Mouse (Mus musculus) embryonic facial prominence, embryonic 10.5 days (tissue): ENCODE data around the gene Ppp2r1b. TPM values are rescaled to one million over a fixed set of nuclear protein-coding genes. Genes with fewer than 3 reads are reported as not detected.
A peak's percentile ranks its signal among the peaks of the same experiment; 100 is the strongest.

Experiments used
- DNase-seq: peaks from one replicate; pipeline ENCODE4 v3.0.0-alpha.2; 2017; ENCODE audit warnings: low spot score
- H3K27ac ChIP-seq: fragments of 300-500 bp; sonication (generic); replicated peaks from 2 replicates; pipeline ENCODE4 v1.5.1; 2016; ENCODE audit warnings: mild to moderate bottlenecking
- H3K27me3 ChIP-seq: fragments of 300-500 bp; sonication (generic); replicated peaks from 2 replicates; pipeline ENCODE4 v1.6.1; 2016; ENCODE audit warnings: low read depth, mild to moderate bottlenecking; ENCODE audit not compliant: poor library complexity, severe bottlenecking
- H3K36me3 ChIP-seq: fragments of 300-500 bp; sonication (generic); replicated peaks from 2 replicates; pipeline ENCODE4 v1.6.1; 2016; ENCODE audit warnings: mild to moderate bottlenecking, moderate library complexity
- H3K4me1 ChIP-seq: fragments of 300-500 bp; sonication (generic); 2 replicates; pipeline ENCODE4 v1.6.1; 2016
- H3K4me3 ChIP-seq: fragments of 300-500 bp; sonication (generic); 2 replicates; pipeline ENCODE4 v1.5.1; 2016; ENCODE audit warnings: mild to moderate bottlenecking, moderate library complexity
- H3K9me3 ChIP-seq: fragments of 300-500 bp; sonication (generic); 2 replicates; pipeline ENCODE4 v1.6.1; 2016; ENCODE audit warnings: mild to moderate bottlenecking
- WGBS: fragments of 180-500 bp; shearing (Covaris S2); methylation state at CpG from one replicate; pipeline ENCODE4 v1.1.7; 2016; 5-methylcytosine and 5-hydroxymethylcytosine counted together
- polyA plus RNA-seq: library from polyadenylated mRNA; unstranded; fragments of >200 nt; fragmentation: Nextera tagmentation; extraction: Ambion mirVana; gene quantifications from 2 replicates; pipeline ENCODE4 v1.2.1, GENCODE M21; 2016

Ppp2r1b gene
- polyA plus RNA-seq, result 162 and 178 TPM in 2 replicates

GRCm38 (mm10) chr9:50845081-50845480, at the start of gene Ppp2r1b:
TSS of gene Ppp2r1b (plus strand) at chr9:50845301.
- DNase-seq, result no peak
- peaks cover 21% of the 10 kb centered on the region for H3K36me3 ChIP-seq
- peaks cover 4% of the 10 kb centered on the region for H3K4me1 ChIP-seq
- H3K27me3 ChIP-seq, result no peaks in the 10 kb centered on the region
- H3K4me3 ChIP-seq, result no peak within 1 kb of the TSS
- H3K9me3 ChIP-seq, result no peaks in the 10 kb centered on the region
- WGBS, result 90% methylated on average over 3 of the region's 3 CpGs
- no peak within 1 kb of the TSS for H3K27ac ChIP-seq

GRCm38 (mm10) chr9:50796776-50797175, 48.3 kb upstream of the Ppp2r1b start:
- no peak for DNase-seq
- Histone ChIP-seq H3K27ac (no peak overlapping the region), H3K4me1 (no peaks in the 10 kb centered on the region), H3K27me3 (no peaks in the 10 kb centered on the region), H3K36me3 (peaks cover 69% of the 10 kb centered on the region), H3K9me3 (no peaks in the 10 kb centered on the region), H3K4me3 (no peak overlapping the region)
- 87% methylated on average over 8 of the region's 8 CpGs for WGBS

GRCm38 (mm10) chr9:50797641-50798040, 47.5 kb upstream of the Ppp2r1b start:
- 96% methylated on average over 7 of the region's 7 CpGs for WGBS
- Histone ChIP-seq H3K9me3 (no peaks in the 10 kb centered on the region), H3K27me3 (no peaks in the 10 kb centered on the region), H3K4me3 (no peak overlapping the region), H3K4me1 (no peaks in the 10 kb centered on the region), H3K27ac (no peak overlapping the region), H3K36me3 (peaks cover 69% of the 10 kb centered on the region)
- no peak for DNase-seq

GRCm38 (mm10) chr9:50798368-50798767, 46.7 kb upstream of the Ppp2r1b start:
- H3K4me3 ChIP-seq, result no peak overlapping the region
- no peaks in the 10 kb centered on the region for H3K27me3 ChIP-seq
- H3K9me3 ChIP-seq, result no peaks in the 10 kb centered on the region
- H3K27ac ChIP-seq, result no peak overlapping the region
- WGBS, result 85% methylated on average over 5 of the region's 5 CpGs
- peaks cover 73% of the 10 kb centered on the region for H3K36me3 ChIP-seq
- no peak for DNase-seq
- H3K4me1 ChIP-seq, result no peaks in the 10 kb centered on the region

GRCm38 (mm10) chr9:50800985-50801384, 44.1 kb upstream of the Ppp2r1b start:
- H3K4me3 ChIP-seq, result no peak overlapping the region
- H3K9me3 ChIP-seq, result no peaks in the 10 kb centered on the region
- peak; percentile 30 for DNase-seq
- 62% methylated on average over 2 of the region's 2 CpGs for WGBS
- H3K4me1 ChIP-seq, result no peaks in the 10 kb centered on the region
- H3K27ac ChIP-seq, result no peak overlapping the region
- H3K27me3 ChIP-seq, result no peaks in the 10 kb centered on the region
- H3K36me3 ChIP-seq, result peaks cover 78% of the 10 kb centered on the region

- Histone ChIP-seq H3K9me3 (no peaks in the 10 kb centered on the region), H3K27me3 (no peaks in the 10 kb centered on the region), H3K36me3 (peaks cover 83% of the 10 kb centered on the region), H3K4me1 (no peaks in the 10 kb centered on the region), H3K4me3 (no peak overlapping the region), H3K27ac (0 out of 2 replicates have a peak overlapping the region, but pooled peaks have one; percentile 6)
- WGBS, result 90% methylated on average over 7 of the region's 7 CpGs
- no peak for DNase-seq
Observed at GRCm38 (mm10) chr9:50803055-50803671, 41.9 kb upstream of the Ppp2r1b start.

- Histone ChIP-seq H3K9me3 (no peaks in the 10 kb centered on the region), H3K36me3 (peaks cover 96% of the 10 kb centered on the region), H3K4me3 (no peak overlapping the region), H3K4me1 (no peaks in the 10 kb centered on the region), H3K27me3 (no peaks in the 10 kb centered on the region), H3K27ac (no peak overlapping the region)
- 89% methylated on average over 6 of the region's 6 CpGs for WGBS
- DNase-seq, result no peak
Observed at GRCm38 (mm10) chr9:50808471-50808870, 36.6 kb upstream of the Ppp2r1b start.

- Histone ChIP-seq H3K27me3 (no peaks in the 10 kb centered on the region), H3K4me3 (no peak overlapping the region), H3K36me3 (peaks cover 96% of the 10 kb centered on the region), H3K9me3 (0 out of 2 replicates have a peak, but pooled peaks cover under 1% of the 10 kb centered on the region), H3K27ac (no peak overlapping the region), H3K4me1 (no peaks in the 10 kb centered on the region)
- DNase-seq, result no peak
- WGBS, result 94% methylated on average over 13 of the region's 13 CpGs
Observed at GRCm38 (mm10) chr9:50809146-50809545, 36.0 kb upstream of the Ppp2r1b start.

- no peak overlapping the region for H3K4me3 ChIP-seq
- no peak for DNase-seq
- no peaks in the 10 kb centered on the region for H3K4me1 ChIP-seq
- no peaks in the 10 kb centered on the region for H3K27me3 ChIP-seq
- H3K36me3 ChIP-seq, result peaks cover 95% of the 10 kb centered on the region
- no peak overlapping the region for H3K27ac ChIP-seq
- 0 out of 2 replicates have a peak, but pooled peaks cover 5% of the 10 kb centered on the region for H3K9me3 ChIP-seq
- 95% methylated on average over 7 of the region's 7 CpGs for WGBS
Observed at GRCm38 (mm10) chr9:50811187-50811586, 33.9 kb upstream of the Ppp2r1b start.

GRCm38 (mm10) chr9:50811746-50812145, 33.4 kb upstream of the Ppp2r1b start:
- WGBS, result 84% methylated on average over 2 of the region's 2 CpGs
- no peak overlapping the region for H3K27ac ChIP-seq
- H3K27me3 ChIP-seq, result no peaks in the 10 kb centered on the region

GRCm38 (mm10) chr9:50813796-50814195, 31.3 kb upstream of the Ppp2r1b start:
- Histone ChIP-seq H3K36me3 (peaks cover 92% of the 10 kb centered on the region), H3K9me3 (0 out of 2 replicates have a peak, but pooled peaks cover 5% of the 10 kb centered on the region), H3K27me3 (no peaks in the 10 kb centered on the region), H3K4me1 (no peaks in the 10 kb centered on the region), H3K4me3 (no peak overlapping the region), H3K27ac (no peak overlapping the region)
- no peak for DNase-seq
- 94% methylated on average over 5 of the region's 5 CpGs for WGBS

More at GRCm38 (mm10) chr9:50811746-50812145, 33.4 kb upstream of the Ppp2r1b start:
- Histone ChIP-seq H3K4me3 (no peak overlapping the region), H3K36me3 (peaks cover 95% of the 10 kb centered on the region), H3K4me1 (no peaks in the 10 kb centered on the region), H3K9me3 (0 out of 2 replicates have a peak, but pooled peaks cover 5% of the 10 kb centered on the region)
- no peak for DNase-seq

GRCm38 (mm10) chr9:50815666-50816065, 29.4 kb upstream of the Ppp2r1b start:
- no peaks in the 10 kb centered on the region for H3K4me1 ChIP-seq
- DNase-seq, result no peak
- peaks cover 89% of the 10 kb centered on the region for H3K36me3 ChIP-seq
- no peak overlapping the region for H3K27ac ChIP-seq
- 0 out of 2 replicates have a peak, but pooled peaks cover 5% of the 10 kb centered on the region for H3K9me3 ChIP-seq
- no peak overlapping the region for H3K4me3 ChIP-seq
- H3K27me3 ChIP-seq, result no peaks in the 10 kb centered on the region
- 95% methylated on average over 4 of the region's 4 CpGs for WGBS

- Histone ChIP-seq H3K9me3 (0 out of 2 replicates have a peak, but pooled peaks cover 5% of the 10 kb centered on the region), H3K27me3 (no peaks in the 10 kb centered on the region), H3K4me1 (no peaks in the 10 kb centered on the region), H3K36me3 (peaks cover 82% of the 10 kb centered on the region), H3K27ac (no peak overlapping the region), H3K4me3 (no peak overlapping the region)
- 95% methylated on average over 1 of the region's 1 CpGs for WGBS
- no peak for DNase-seq
Observed at GRCm38 (mm10) chr9:50816512-50816911, 28.6 kb upstream of the Ppp2r1b start.
